ENCODE assay signal across 8 mouse cellular contexts in genomic region chr17:86962297-86962893, GRCm38 (mm10). TPM values are rescaled to one million over a fixed set of nuclear protein-coding genes. Genes with fewer than 3 reads are reported as not detected.
A peak's percentile ranks its signal among the peaks of the same experiment; 100 is the strongest.
DNase-seq lines count a peak whose midpoint lies in the region; ATAC-seq lines count a peak whose summit lies in the region.

No protein-coding gene starts in this region.

- peaks cover 27% of the 10 kb centered on the region for H3K4me1 ChIP-seq in intestine, embryonic 16.5 days (ENCODE audit: control insufficient read depth, insufficient read depth, low read length)
- H3K4me1 ChIP-seq in midbrain, embryonic 10.5 days: peaks cover 38% of the 10 kb centered on the region

- no peaks in the 10 kb centered on the region for H3K27me3 ChIP-seq in intestine, embryonic 16.5 days (replicated peaks; ENCODE audit: control insufficient read depth, insufficient read depth, low read length)
- H3K27me3 ChIP-seq in midbrain, embryonic 10.5 days (ENCODE audit: low read depth, poor library complexity, severe bottlenecking): peaks cover 9% of the 10 kb centered on the region

- peak; percentile 85 to 87 for DNase-seq in adrenal gland, adult 18-20 months (ENCODE audit: low spot score in 2 of 2)
- DNase-seq in embryo, embryonic 10.5 days (ENCODE audit: low spot score): peak; percentile 95
- peak; percentile 72 to 91 for DNase-seq in gastrocnemius, postnatal 4 days (ENCODE audit: low spot score in 2 of 2)
- DNase-seq in left cerebral cortex, postnatal 36 days (ENCODE audit: low spot score in 2 of 2): peak; percentile 70 to 80
- peak; percentile 86 for DNase-seq in midbrain, embryonic 10.5 days (ENCODE audit: low spot score)
- peak; percentile 77 for DNase-seq in right cerebral cortex, postnatal 4 days
- DNase-seq in yolk sac, embryonic 10.5 days (ENCODE audit: low spot score): peak; percentile 74

- H3K4me3 ChIP-seq in intestine, embryonic 16.5 days (ENCODE audit: low read length): peak overlapping the region; percentile 81
- H3K4me3 ChIP-seq in midbrain, embryonic 10.5 days: peak overlapping the region; percentile 91

- H3K9ac ChIP-seq in intestine, embryonic 16.5 days (ENCODE audit: low read depth, low read length): peak overlapping the region; percentile 86

- intact Hi-C loops in left cerebral cortex, postnatal 36 days (cut with DNase I): loop anchor here (2.0 to 10.0 kb wide), 4 partner anchors 24 to 145 kb away; partner anchors contain the start of genes Cript, Pigf and Socs5

- peak overlapping the region; percentile 88 for H3K27ac ChIP-seq in intestine, embryonic 16.5 days (ENCODE audit: low read length)
- H3K27ac ChIP-seq in midbrain, embryonic 10.5 days (replicated peaks): peak overlapping the region; percentile 97

- under 1% methylated on average over 24 of the region's 24 CpGs for WGBS in intestine, embryonic 16.5 days
- WGBS in midbrain, embryonic 10.5 days: under 1% methylated on average over 24 of the region's 24 CpGs

- no peaks in the 10 kb centered on the region for H3K36me3 ChIP-seq in intestine, embryonic 16.5 days (ENCODE audit: control insufficient read depth, insufficient read depth, low read length)
- H3K36me3 ChIP-seq in midbrain, embryonic 10.5 days: peaks cover 12% of the 10 kb centered on the region

- ATAC-seq in intestine, embryonic 16.5 days: peak; percentile 54

- H3K4me2 ChIP-seq in intestine, embryonic 16.5 days (ENCODE audit: low read depth, low read length): peak overlapping the region; percentile 86

- H3K9me3 ChIP-seq in intestine, embryonic 16.5 days (ENCODE audit: control insufficient read depth, low read length): no peaks in the 10 kb centered on the region
- no peaks in the 10 kb centered on the region for H3K9me3 ChIP-seq in midbrain, embryonic 10.5 days (replicated peaks)

RNA-seq across cellular contexts. Expression of gene Rhoq, which starts 0.5 kb away (rescaled TPM):
- total RNA-seq in adrenal gland, adult 18-20 months (2021): 100 to 1,000 TPM; 106 to 145 TPM
- total RNA-seq in gastrocnemius, postnatal 4 days (2021): 100 to 1,000 TPM; 155 to 176 TPM
- 5.4 and 7.3 TPM in 2 replicates for polyA plus RNA-seq in intestine, embryonic 16.5 days (2015; fragmentation: Nextera tagmentation; extraction: Ambion mirVana)
- 10 to 100 TPM; 36.3 to 45.0 TPM for total RNA-seq in left cerebral cortex, postnatal 36 days (2021)
- 9.0 and 9.9 TPM in 2 replicates for polyA plus RNA-seq in midbrain, embryonic 10.5 days (2016; fragmentation: Nextera tagmentation; extraction: Ambion mirVana)

RNA-seq across cellular contexts. Expression of gene Atp6v1e2, which starts 14.7 kb away (rescaled TPM):
- total RNA-seq in adrenal gland, adult 18-20 months (2021): not detected
- not detected for total RNA-seq in gastrocnemius, postnatal 4 days (2021)
- 0.13 TPM in 1 of 2 replicates, not detected in the other for polyA plus RNA-seq in intestine, embryonic 16.5 days (2015; fragmentation: Nextera tagmentation; extraction: Ambion mirVana)
- total RNA-seq in left cerebral cortex, postnatal 36 days (2021): not detected
- not detected in 2 replicates for polyA plus RNA-seq in midbrain, embryonic 10.5 days (2016; fragmentation: Nextera tagmentation; extraction: Ambion mirVana)

RNA-seq across cellular contexts. Expression of gene Tmem247, which starts 45.2 kb away (rescaled TPM):
- not detected for total RNA-seq in adrenal gland, adult 18-20 months (2021)
- total RNA-seq in gastrocnemius, postnatal 4 days (2021): not detected
- polyA plus RNA-seq in intestine, embryonic 16.5 days (2015; fragmentation: Nextera tagmentation; extraction: Ambion mirVana): not detected in 2 replicates
- total RNA-seq in left cerebral cortex, postnatal 36 days (2021): not detected
- not detected in 2 replicates for polyA plus RNA-seq in midbrain, embryonic 10.5 days (2016; fragmentation: Nextera tagmentation; extraction: Ambion mirVana)

Comparison
In these comparisons a context has a peak if more than half of its experiments do, and no peak if none do; other contexts are left out.
1. Peak in every context shown above with its lines: DNase-seq, ATAC-seq, H3K4me3 ChIP-seq and H3K27ac ChIP-seq.